Mouse (Mus musculus) brain, embryonic 14.5 days (tissue): ENCODE measurements around the gene Ccn1.

Source experiments
- CTCF ChIP-seq: fragments of 200-500 bp; IDR thresholded peaks from 2 replicates; pipeline ENCODE4 v1.5.1; 2012; ENCODE audit warnings: inconsistent platforms, mild to moderate bottlenecking, moderate library complexity, borderline replicate concordance; ENCODE audit not compliant: insufficient read depth, insufficient read length; ENCODE audit errors: extremely low read depth
- POLR2A ChIP-seq: fragments of 200-500 bp; IDR thresholded peaks from 2 replicates; pipeline ENCODE4 v1.6.1; 2012; ENCODE audit warnings: mild to moderate bottlenecking, inconsistent platforms, borderline replicate concordance; ENCODE audit not compliant: poor library complexity, insufficient read depth, insufficient read length, severe bottlenecking; ENCODE audit errors: extremely low read depth

- TF ChIP-seq CTCF (no peak), POLR2A (no peak)
These were observed 2.2 kb upstream of the Ccn1 start for GRCm38 (mm10) chr3:145651978-145652321.
